Mouse (Mus musculus) ES-E14 (cell line): ENCODE measurements at regions not wholly inside any gene's neighbourhood (a gene's known extent, or its start where the extent isn't known, plus 50 kb on each side); places are given as distances from the start of the nearest gene placed in this dataset.

ENCODE experiments used
- CHD2 ChIP-seq: IDR thresholded peaks from 2 replicates; pipeline ENCODE4 v1.6.1; 2014; ENCODE audit warnings: mild to moderate bottlenecking, low read depth, low read length, inconsistent platforms
- HCFC1 ChIP-seq: IDR thresholded peaks from 2 replicates; pipeline ENCODE4 v1.6.1; 2012; ENCODE audit warnings: low read length, inconsistent platforms, borderline replicate concordance; ENCODE audit not compliant: insufficient read depth

DNA sequence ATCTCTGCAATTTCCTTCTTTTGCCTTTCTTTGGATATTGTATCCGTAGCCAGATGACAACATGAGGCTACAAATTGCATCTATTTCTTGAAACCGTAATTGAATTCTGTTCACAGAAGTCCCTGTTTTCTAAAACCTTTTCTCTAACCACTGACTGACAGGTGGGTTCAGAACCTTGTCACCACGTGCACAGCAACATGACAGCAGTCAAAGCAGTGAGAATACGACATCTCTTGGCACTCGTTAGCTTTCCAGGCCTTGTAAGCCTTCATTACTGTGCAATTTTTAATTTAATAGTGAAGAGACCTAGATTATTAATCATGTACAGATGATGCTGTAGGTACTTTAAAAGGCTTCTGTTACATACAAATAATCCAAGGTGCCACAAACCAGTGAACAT, 297.3 kb upstream of the Cxadr start:
- no peak for TF ChIP-seq CHD2
- no peak for TF ChIP-seq HCFC1
